Mouse (Mus musculus) forebrain, embryonic 11.5 days (tissue): ENCODE data around the gene Gm4969. TPM values are rescaled to one million over a fixed set of nuclear protein-coding genes. Genes with fewer than 3 reads are reported as not detected.
A peak's percentile ranks its signal among the peaks of the same experiment; 100 is the strongest.

Experiments
- ATAC-seq: fragments of 200-750 bp; cut with Nextera tagmentation; replicated peaks from 2 replicates; pipeline ENCODE4 v1.8.0; 2017; ENCODE audit warnings: moderate TSS enrichment; ENCODE audit not compliant: low FRiP score
- DNase-seq: peaks from one replicate; pipeline ENCODE4 v3.0.0-alpha.2; 2017; ENCODE audit warnings: low spot score
- H3K27ac ChIP-seq: fragments of 300-500 bp; sonication (generic); 2 replicates; pipeline ENCODE4 v1.5.1; 2014; ENCODE audit warnings: low read depth, low read length
- H3K27me3 ChIP-seq: fragments of 300-500 bp; sonication (generic); 2 replicates; pipeline ENCODE4 v1.6.1; 2014; ENCODE audit warnings: mild to moderate bottlenecking, low read length, mixed read lengths; ENCODE audit not compliant: control insufficient read depth, insufficient read depth
- H3K36me3 ChIP-seq: fragments of 300-500 bp; sonication (generic); 2 replicates; pipeline ENCODE4 v1.6.1; 2014; ENCODE audit warnings: mild to moderate bottlenecking, low read length, moderate library complexity, mixed read lengths; ENCODE audit not compliant: control insufficient read depth, insufficient read depth
- H3K4me1 ChIP-seq: fragments of 300-500 bp; sonication (generic); replicated peaks from 2 replicates; pipeline ENCODE4 v1.6.1; 2014; ENCODE audit warnings: low read length, mixed read lengths; ENCODE audit not compliant: control insufficient read depth, insufficient read depth
- H3K4me2 ChIP-seq: fragments of 300-500 bp; sonication (generic); 2 replicates; pipeline ENCODE4 v1.6.1; 2014; ENCODE audit warnings: low read depth, mild to moderate bottlenecking, low read length, moderate library complexity, mixed read lengths; ENCODE audit not compliant: severe bottlenecking
- H3K4me3 ChIP-seq: fragments of 300-500 bp; sonication (generic); 2 replicates; pipeline ENCODE4 v1.5.1; 2014; ENCODE audit warnings: low read depth, low read length
- H3K9ac ChIP-seq: fragments of 300-500 bp; sonication (generic); 2 replicates; pipeline ENCODE4 v1.6.1; 2014; ENCODE audit warnings: low read length
- H3K9me3 ChIP-seq: fragments of 300-500 bp; sonication (generic); 2 replicates; pipeline ENCODE4 v1.6.1; 2016; ENCODE audit warnings: low read length, mixed read lengths; ENCODE audit not compliant: control insufficient read depth
- WGBS: fragments of 180-500 bp; shearing (Covaris S2); extraction: QIAGEN DNeasy Blood & Tissue Kit; methylation state at CpG from one replicate; pipeline ENCODE4 v1.1.7; 2014; 5-methylcytosine and 5-hydroxymethylcytosine counted together
- polyA plus RNA-seq: library from polyadenylated mRNA; unstranded; fragments of >200 nt; fragmentation: Nextera tagmentation; extraction: Ambion mirVana; gene quantifications from 2 replicates; pipeline ENCODE4 v1.2.1, GENCODE M21; 2014

Gm4969 gene
- polyA plus RNA-seq, 1 experiment from 2014 or later = 1.2 TPM

DNA sequence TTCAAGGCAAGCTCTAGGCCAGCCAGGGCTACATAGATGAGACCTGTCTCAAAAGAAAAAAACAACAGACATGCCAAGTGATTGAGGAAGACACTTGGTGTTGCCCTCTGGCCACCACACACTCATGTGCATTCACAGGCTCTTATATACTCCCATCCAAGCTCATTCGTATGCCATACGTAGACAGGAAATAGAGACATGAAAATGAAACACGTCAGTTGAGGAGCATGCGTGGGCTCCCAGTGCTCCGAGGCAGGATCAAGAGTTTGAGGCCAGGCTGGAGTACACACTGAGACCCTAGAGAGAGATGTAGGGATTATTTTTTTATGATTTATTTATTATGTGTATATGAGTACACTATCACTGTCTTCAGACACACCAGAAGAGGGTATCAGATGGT lies 11.2 kb upstream of the Gm4969 start:
- H3K27ac ChIP-seq = no peak overlapping the region
- WGBS = 95% methylated on average over 5 of the region's 5 CpGs

DNA sequence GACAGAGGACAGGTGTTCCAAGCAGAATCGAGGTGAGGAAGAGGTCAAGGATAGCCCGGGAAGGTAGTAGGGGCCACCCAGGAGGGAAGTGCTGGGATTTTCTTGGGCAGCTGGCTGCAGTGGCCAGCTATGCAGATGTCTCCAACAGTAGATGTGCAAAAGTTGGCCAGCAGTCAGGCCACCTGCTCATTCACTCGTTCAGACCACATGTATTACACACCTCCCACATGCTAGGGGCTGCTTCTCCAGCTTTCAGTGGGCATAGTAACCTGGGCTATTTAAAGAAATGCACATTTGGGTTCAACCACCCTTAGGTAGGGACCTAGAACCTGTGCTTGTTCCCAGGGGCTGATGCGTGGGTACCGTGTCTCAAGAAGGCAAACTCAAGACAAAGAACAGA lies 9.6 kb upstream of the Gm4969 start:
- H3K4me1 ChIP-seq = peaks cover 7% of the 10 kb centered on the region

More for the DNA sequence above, 11.2 kb upstream of the Gm4969 start:
- DNase-seq (no peak), ATAC-seq (no peak)
- Histone ChIP-seq H3K9me3 (no peaks in the 10 kb centered on the region), H3K4me3 (no peak overlapping the region), H3K27me3 (no peaks in the 10 kb centered on the region), H3K9ac (no peak overlapping the region), H3K4me1 (peaks cover 7% of the 10 kb centered on the region), H3K36me3 (no peaks in the 10 kb centered on the region), H3K4me2 (no peak overlapping the region)

DNA sequence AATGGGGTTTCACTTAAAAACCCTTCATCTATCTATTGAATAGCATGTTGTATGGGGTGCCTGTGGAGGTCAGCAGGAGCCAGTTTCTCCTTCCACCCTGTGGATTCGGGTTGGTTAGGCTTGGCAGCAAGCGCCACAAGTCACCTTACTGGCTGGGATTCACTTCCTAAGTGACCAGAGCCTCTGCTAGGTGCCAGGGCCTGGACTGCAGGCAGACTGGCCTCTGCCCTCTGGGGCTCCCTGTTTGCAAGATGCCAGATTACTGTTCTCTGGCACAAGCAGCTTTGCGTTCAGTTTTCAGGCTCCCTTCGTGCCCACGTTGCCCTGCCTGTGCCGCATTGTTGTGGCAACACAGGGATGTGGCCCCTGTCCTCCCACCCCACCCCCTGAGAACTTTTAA lies 6.5 kb upstream of the Gm4969 start:
- whole genome bisulfite sequencing = 91% methylated on average over 6 of the region's 6 CpGs
- Histone ChIP-seq H3K9me3 (no peaks in the 10 kb centered on the region), H3K27me3 (no peaks in the 10 kb centered on the region), H3K9ac (no peak overlapping the region), H3K27ac (no peak overlapping the region), H3K4me1 (peaks cover 4% of the 10 kb centered on the region; the same call in 1 of the 2 replicates), H3K4me2 (no peak overlapping the region), H3K4me3 (no peak overlapping the region), H3K36me3 (no peaks in the 10 kb centered on the region)
- ATAC-seq = no peak
- no peak for DNase-seq

More for the DNA sequence above, 9.6 kb upstream of the Gm4969 start:
- H3K4me3 ChIP-seq = no peak overlapping the region
- H3K4me2 ChIP-seq = no peak overlapping the region
- H3K27ac ChIP-seq = no peak overlapping the region
- no peak overlapping the region for H3K9ac ChIP-seq
- no peaks in the 10 kb centered on the region for H3K36me3 ChIP-seq
- no peaks in the 10 kb centered on the region for H3K27me3 ChIP-seq
- DNase-seq = no peak
- no peaks in the 10 kb centered on the region for H3K9me3 ChIP-seq
- 92% methylated on average over 5 of the region's 5 CpGs for WGBS
- ATAC-seq = no peak

DNA sequence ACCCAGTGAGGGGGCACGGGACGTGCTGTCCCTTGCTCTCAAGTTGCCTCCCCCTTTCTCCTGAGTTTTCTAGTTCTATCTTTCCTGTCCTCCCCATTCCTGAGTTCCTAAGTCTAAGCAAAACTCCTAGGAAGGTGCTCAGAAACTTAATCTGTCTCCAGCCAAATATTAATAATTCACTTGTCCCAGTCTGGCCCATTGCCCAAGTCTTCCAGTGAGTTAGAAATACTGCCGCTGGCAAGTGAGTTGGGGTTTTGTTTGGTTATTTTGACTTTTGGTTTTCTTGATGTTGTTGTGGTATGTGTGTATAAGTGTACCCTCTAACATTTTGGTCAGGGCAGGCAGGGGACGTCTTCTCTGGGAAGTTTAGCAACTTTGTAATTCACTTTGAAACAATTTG lies 3.5 kb upstream of the Gm4969 start:
- no peak for ATAC-seq
- 94% methylated on average over 4 of the region's 4 CpGs for WGBS
- Histone ChIP-seq H3K27me3 (peaks cover 6% of the 10 kb centered on the region), H3K4me2 (no peak overlapping the region), H3K4me3 (no peak overlapping the region), H3K9me3 (peaks cover 11% of the 10 kb centered on the region; the same call in 1 of the 2 replicates), H3K4me1 (peaks cover 7% of the 10 kb centered on the region; the same call in 1 of the 2 replicates), H3K9ac (no peak overlapping the region), H3K36me3 (no peaks in the 10 kb centered on the region), H3K27ac (no peak overlapping the region)
- no peak for DNase-seq

- peak; percentile 95 for ATAC-seq
- WGBS = 3% methylated on average over 34 of the region's 34 CpGs
- Histone ChIP-seq H3K27me3 (peaks cover 6% of the 10 kb centered on the region), H3K9ac (peak within 1 kb of the TSS; percentile 77), H3K4me3 (peak within 1 kb of the TSS; percentile 75), H3K4me2 (peak within 1 kb of the TSS; percentile 81), H3K36me3 (no peaks in the 10 kb centered on the region), H3K4me1 (peaks cover 7% of the 10 kb centered on the region; the same call in 1 of the 2 replicates), H3K9me3 (peaks cover 11% of the 10 kb centered on the region; the same call in 1 of the 2 replicates), H3K27ac (no peak within 1 kb of the TSS)
- peak; percentile 94 for DNase-seq
Measured at GRCm38 (mm10) chr7:19119631-19120429, 1.7 kb upstream of the Gm4969 start, which contains the start of gene Fbxo46. Gene Fbxo46, plus strand, starts transcription at chr7:19119859.

- Histone ChIP-seq H3K27me3 (peaks cover 6% of the 10 kb centered on the region), H3K9ac (no peak overlapping the region), H3K4me1 (peaks cover 7% of the 10 kb centered on the region; the same call in 1 of the 2 replicates), H3K9me3 (peaks cover 11% of the 10 kb centered on the region; the same call in 1 of the 2 replicates), H3K27ac (no peak overlapping the region), H3K4me3 (peak overlapping the region; percentile 75; the same call in 1 of the 2 replicates), H3K4me2 (no peak overlapping the region), H3K36me3 (no peaks in the 10 kb centered on the region)
- DNase-seq (no peak), ATAC-seq (peak; percentile 44)
- WGBS = 94% methylated on average over 8 of the region's 8 CpGs
Measured at GRCm38 (mm10) chr7:19119083-19119482, 915 bp upstream of the Gm4969 start.

DNA sequence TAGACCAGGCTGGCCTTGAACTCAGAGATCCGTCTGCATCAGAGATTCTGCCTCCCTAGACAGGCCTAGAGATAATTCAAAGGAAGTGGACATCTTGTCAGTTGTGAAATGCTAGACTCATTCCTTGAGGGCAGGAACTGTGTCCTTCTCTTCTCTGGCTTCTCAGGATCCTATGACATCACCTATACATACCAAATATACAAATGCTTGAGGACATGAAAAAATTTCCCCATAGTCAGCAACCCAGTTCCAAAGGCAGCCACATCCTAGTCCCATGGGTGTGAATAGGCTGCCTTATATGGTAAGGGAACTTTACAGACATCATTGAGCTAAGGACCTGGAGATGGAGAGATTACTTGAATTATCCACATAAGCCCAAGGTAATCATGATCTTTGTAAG lies 8.6 kb downstream of the Gm4969 start:
- no peak overlapping the region for H3K9ac ChIP-seq
- no peak overlapping the region for H3K4me3 ChIP-seq
- no peaks in the 10 kb centered on the region for H3K36me3 ChIP-seq
- no peaks in the 10 kb centered on the region for H3K27me3 ChIP-seq
- no peaks in the 10 kb centered on the region for H3K4me1 ChIP-seq
- WGBS = 81% methylated on average over 1 of the region's 1 CpGs
- no peak for ATAC-seq
- DNase-seq = no peak
- H3K27ac ChIP-seq = no peak overlapping the region
- no peaks in the 10 kb centered on the region for H3K9me3 ChIP-seq
- no peak overlapping the region for H3K4me2 ChIP-seq

DNA sequence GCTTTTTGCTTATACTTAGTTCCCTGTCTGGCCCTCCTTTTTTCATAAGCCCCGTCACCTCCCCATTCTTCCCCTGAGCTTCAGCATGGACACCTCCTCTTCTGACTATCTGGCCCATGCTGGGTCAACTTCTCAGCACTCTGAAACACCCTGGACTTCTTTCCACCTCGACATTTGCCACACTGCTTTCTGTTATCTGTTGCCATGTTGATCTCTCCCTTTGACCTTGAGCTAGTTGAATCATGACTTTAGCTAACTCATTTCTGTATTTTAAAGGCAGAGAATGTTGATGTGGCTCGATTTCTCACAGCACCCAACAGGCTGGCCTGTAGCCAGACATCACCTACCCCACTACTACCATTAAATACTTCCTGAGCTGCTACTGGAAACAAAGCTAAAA lies 10.7 kb downstream of the Gm4969 start:
- H3K4me3 ChIP-seq = no peak overlapping the region
- no peak overlapping the region for H3K27ac ChIP-seq
- H3K4me2 ChIP-seq = no peak overlapping the region
- no peaks in the 10 kb centered on the region for H3K9me3 ChIP-seq
- H3K9ac ChIP-seq = no peak overlapping the region
- no peaks in the 10 kb centered on the region for H3K36me3 ChIP-seq
- no peak for DNase-seq
- no peaks in the 10 kb centered on the region for H3K27me3 ChIP-seq
- WGBS = 71% methylated on average over 3 of the region's 3 CpGs
- no peak for ATAC-seq
- no peaks in the 10 kb centered on the region for H3K4me1 ChIP-seq

DNA sequence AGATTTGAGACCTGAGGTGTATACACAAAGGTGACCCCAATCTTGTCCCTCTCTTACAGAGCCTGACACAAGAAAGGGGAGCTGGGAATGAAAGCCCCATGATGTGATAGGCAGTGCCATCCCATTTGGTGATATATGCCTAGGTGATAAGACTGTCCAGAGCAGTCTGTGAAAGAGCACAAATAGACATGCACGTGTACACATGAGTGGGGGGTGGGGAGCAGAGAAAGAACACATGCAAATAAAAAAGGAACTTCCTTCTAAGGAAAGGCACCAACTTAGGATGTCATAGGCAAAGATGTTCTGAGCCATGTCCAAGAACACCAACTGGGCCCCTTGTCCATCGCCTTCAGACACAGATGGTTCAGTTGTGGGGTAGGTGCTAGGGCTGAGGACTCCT lies 13.7 kb downstream of the Gm4969 start:
- Histone ChIP-seq H3K9me3 (no peaks in the 10 kb centered on the region), H3K36me3 (no peaks in the 10 kb centered on the region), H3K9ac (no peak overlapping the region), H3K27me3 (no peaks in the 10 kb centered on the region), H3K4me2 (no peak overlapping the region), H3K4me1 (no peaks in the 10 kb centered on the region), H3K27ac (no peak overlapping the region), H3K4me3 (no peak overlapping the region)
- no peak for ATAC-seq
- DNase-seq = no peak
- WGBS = 87% methylated on average over 2 of the region's 2 CpGs
